Mouse (Mus musculus) liver, postnatal 0 days (tissue): ENCODE measurements around the gene Hoxb9. TPM values are rescaled to one million over a fixed set of nuclear protein-coding genes. Genes with fewer than 3 reads are reported as not detected.

Experiments used
- ATAC-seq: fragments of 200-750 bp; cut with Nextera tagmentation; 2 replicates; pipeline ENCODE4 v1.8.0; 2017; ENCODE audit warnings: mild to moderate bottlenecking, moderate library complexity
- DNase-seq: peaks from one replicate; pipeline ENCODE4 v3.0.0-alpha.2; 2016
- H3K27ac ChIP-seq: fragments of 300-500 bp; sonication (generic); 2 replicates; pipeline ENCODE4 v1.5.1; 2014; ENCODE audit warnings: antibody characterized with exemption, moderate library complexity, mild to moderate bottlenecking, low read depth
- H3K27me3 ChIP-seq: fragments of 300-500 bp; sonication (generic); 2 replicates; pipeline ENCODE4 v1.6.1; 2014; ENCODE audit warnings: low read length, control low read depth, mixed read lengths; ENCODE audit not compliant: insufficient read depth
- H3K36me3 ChIP-seq: fragments of 300-500 bp; sonication (generic); replicated peaks from 2 replicates; pipeline ENCODE4 v1.6.1; 2014; ENCODE audit warnings: mild to moderate bottlenecking, control low read depth, low read length, moderate library complexity, mixed read lengths; ENCODE audit not compliant: insufficient read depth
- H3K4me1 ChIP-seq: fragments of 300-500 bp; sonication (generic); 2 replicates; pipeline ENCODE4 v1.6.1; 2014; ENCODE audit warnings: antibody characterized with exemption, mild to moderate bottlenecking, control low read depth; ENCODE audit not compliant: insufficient read depth
- H3K4me2 ChIP-seq: fragments of 300-500 bp; sonication (generic); 2 replicates; pipeline ENCODE4 v1.6.1; 2014; ENCODE audit warnings: low read depth, mild to moderate bottlenecking, low read length, moderate library complexity, mixed read lengths
- H3K4me3 ChIP-seq: fragments of 300-500 bp; sonication (generic); 2 replicates; pipeline ENCODE4 v1.5.1; 2014; ENCODE audit warnings: low read depth, low read length
- H3K9ac ChIP-seq: fragments of 300-500 bp; sonication (generic); replicated peaks from 2 replicates; pipeline ENCODE4 v1.6.1; 2014; ENCODE audit warnings: mild to moderate bottlenecking, moderate library complexity
- H3K9me3 ChIP-seq: fragments of 300-500 bp; sonication (generic); 2 replicates; pipeline ENCODE4 v1.6.1; 2016; ENCODE audit warnings: mild to moderate bottlenecking, control low read depth, low read length, mixed read lengths
- CTCF ChIP-seq: sonication (generic); IDR thresholded peaks from 2 replicates; pipeline ENCODE4 v1.5.1; 2016; ENCODE audit warnings: antibody characterized with exemption, low read depth
- EP300 ChIP-seq: IDR thresholded peaks from 2 replicates; pipeline ENCODE4 v1.6.1; 2016; ENCODE audit warnings: antibody characterized with exemption, low read depth, mild to moderate bottlenecking
- WGBS: fragments of 180-500 bp; shearing (Covaris S2); extraction: QIAGEN DNeasy Blood & Tissue Kit; methylation state at CpG from one replicate; pipeline ENCODE4 v1.1.7; 2014; ENCODE audit not compliant: insufficient replicate concordance; 5-methylcytosine and 5-hydroxymethylcytosine counted together
- polyA plus RNA-seq: library from polyadenylated mRNA; unstranded; fragments of >200 nt; fragmentation: Nextera tagmentation; extraction: Ambion mirVana; gene quantifications from 2 replicates; pipeline ENCODE4 v1.2.1, GENCODE M21; 2015

Hoxb9 gene
- polyA plus RNA-seq, 1 experiment from 2014 or later, result not detected

- Histone ChIP-seq H3K27me3 (peaks cover 95% of the 10 kb centered on the region), H3K36me3 (no peaks in the 10 kb centered on the region), H3K4me2 (peak overlapping the region; percentile 49), H3K27ac (no peak overlapping the region), H3K4me1 (no peaks in the 10 kb centered on the region), H3K4me3 (peak overlapping the region; percentile 30), H3K9me3 (no peaks in the 10 kb centered on the region), H3K9ac (no peak overlapping the region)
- WGBS, result 1% methylated on average over 44 of the region's 49 CpGs
- 0 out of 2 replicates have a peak, but pooled peaks have one; percentile 1 for TF ChIP-seq CTCF
- no peak for TF ChIP-seq EP300
- ATAC-seq (no peak), DNase-seq (no peak)
Measured at GRCm38 (mm10) chr11:96284041-96284749, 12.9 kb downstream of the Hoxb9 start.

DNA sequence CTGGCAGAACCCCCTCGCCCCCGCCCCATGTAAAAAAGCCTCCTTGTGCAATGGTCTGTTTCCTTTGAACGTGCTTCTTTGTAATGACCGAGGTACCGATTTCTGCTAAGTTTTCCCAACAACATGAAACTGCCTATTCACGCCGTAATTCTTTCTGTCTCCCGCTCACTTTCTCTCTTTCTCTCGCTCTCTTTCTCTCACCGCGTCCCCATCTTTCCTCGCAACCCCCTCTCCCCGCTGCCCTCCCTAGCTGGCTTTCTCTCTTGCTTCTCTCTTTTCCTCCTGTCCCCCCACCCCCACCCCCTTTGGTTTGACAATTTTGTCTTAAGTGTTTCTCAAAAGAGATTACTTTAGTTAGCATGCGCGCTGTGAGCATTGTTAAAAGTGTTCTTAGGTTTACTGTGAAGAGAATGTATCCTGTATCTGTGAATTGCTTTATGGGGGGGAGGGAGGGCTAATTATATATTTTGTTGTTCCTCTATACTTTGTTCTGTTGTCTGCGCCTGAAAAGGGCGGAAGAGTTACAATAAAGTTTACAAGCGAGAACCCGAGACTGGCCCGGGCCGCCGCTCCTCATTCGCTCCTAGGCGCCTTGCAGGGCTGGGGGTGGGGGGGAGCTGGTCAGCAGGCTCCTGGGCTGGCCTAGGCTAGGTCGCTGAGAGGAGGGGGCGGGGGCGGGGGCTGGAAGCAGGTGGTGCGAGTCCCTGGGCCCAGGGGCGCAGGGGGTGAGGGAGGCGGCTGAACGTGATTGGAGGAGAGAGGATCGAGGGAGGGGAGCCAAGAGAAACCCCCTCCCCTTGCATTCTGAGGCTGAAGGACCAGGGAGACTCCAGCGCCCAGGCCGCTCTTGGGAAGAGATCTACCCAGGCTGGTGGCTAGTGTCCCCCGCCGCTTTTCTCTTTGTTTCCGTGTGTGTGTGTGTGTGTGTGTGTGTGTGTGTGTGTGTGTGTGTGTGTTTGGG lies 13.8 kb downstream of the Hoxb9 start:
- no peak for TF ChIP-seq CTCF
- no peak for TF ChIP-seq EP300
- Histone ChIP-seq H3K27ac (no peak overlapping the region), H3K9me3 (no peaks in the 10 kb centered on the region), H3K4me3 (peak overlapping the region; percentile 30), H3K4me2 (peak overlapping the region; percentile 49), H3K4me1 (no peaks in the 10 kb centered on the region), H3K9ac (no peak overlapping the region), H3K27me3 (peaks cover 95% of the 10 kb centered on the region), H3K36me3 (no peaks in the 10 kb centered on the region)
- DNase-seq (no peak), ATAC-seq (no peak)
- 4% methylated on average over 33 of the region's 37 CpGs for WGBS

- no peak within 1 kb of the TSS for H3K9ac ChIP-seq
- H3K27ac ChIP-seq, result no peak within 1 kb of the TSS
- ATAC-seq (no peak), DNase-seq (no peak)
- H3K36me3 ChIP-seq, result no peaks in the 10 kb centered on the region
- peaks cover 97% of the 10 kb centered on the region for H3K27me3 ChIP-seq
- TF ChIP-seq CTCF (no peak), EP300 (no peak)
- H3K4me3 ChIP-seq, result peak within 1 kb of the TSS; percentile 29
- H3K4me1 ChIP-seq, result no peaks in the 10 kb centered on the region
- WGBS, result 3% methylated on average over 43 of the region's 43 CpGs
- no peaks in the 10 kb centered on the region for H3K9me3 ChIP-seq
- H3K4me2 ChIP-seq, result peak within 1 kb of the TSS; percentile 52
Measured at GRCm38 (mm10) chr11:96285771-96286738, 14.8 kb downstream of the Hoxb9 start, which contains the start of gene Hoxb7. Gene Hoxb7, plus strand, starts transcription at chr11:96286623.

GRCm38 (mm10) chr11:96286739-96287385 lies 15.6 kb downstream of the Hoxb9 start:
- Histone ChIP-seq H3K9ac (no peak overlapping the region), H3K9me3 (no peaks in the 10 kb centered on the region), H3K27ac (no peak overlapping the region), H3K36me3 (no peaks in the 10 kb centered on the region), H3K27me3 (peaks cover 97% of the 10 kb centered on the region), H3K4me2 (peak overlapping the region; percentile 52), H3K4me1 (no peaks in the 10 kb centered on the region), H3K4me3 (peak overlapping the region; percentile 29)
- DNase-seq, result no peak
- no peak for TF ChIP-seq CTCF
- TF ChIP-seq EP300, result no peak
- ATAC-seq, result no peak
- 1% methylated on average over 54 of the region's 55 CpGs for WGBS

DNA sequence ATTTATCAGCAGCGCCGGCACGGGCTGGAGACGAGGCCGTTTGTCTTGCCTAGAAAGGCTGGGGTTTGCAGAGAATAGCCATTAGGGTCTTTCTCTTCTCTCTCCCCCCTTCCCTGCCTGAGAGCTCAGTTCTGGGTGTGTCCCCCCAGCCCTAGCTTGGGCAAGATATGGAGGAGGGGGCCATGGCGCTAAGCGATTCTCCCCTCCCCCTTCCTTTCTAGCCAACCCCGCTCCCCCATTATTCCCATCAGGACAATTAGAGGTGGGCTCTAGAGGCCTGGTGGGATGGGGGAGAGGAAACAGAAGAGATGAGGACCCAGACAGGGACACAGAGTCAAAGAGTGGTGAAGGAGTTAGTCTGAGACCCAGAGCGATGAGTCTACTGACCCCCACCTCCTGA lies 16.2 kb downstream of the Hoxb9 start:
- WGBS, result 7% methylated on average over 8 of the region's 9 CpGs
- TF ChIP-seq CTCF (no peak), EP300 (no peak)
- ATAC-seq (no peak), DNase-seq (no peak)
- H3K4me2 ChIP-seq, result no peak overlapping the region
- H3K4me3 ChIP-seq, result no peak overlapping the region
- no peaks in the 10 kb centered on the region for H3K9me3 ChIP-seq
- peaks cover 97% of the 10 kb centered on the region for H3K27me3 ChIP-seq
- no peak overlapping the region for H3K27ac ChIP-seq
- H3K9ac ChIP-seq, result no peak overlapping the region
- H3K36me3 ChIP-seq, result no peaks in the 10 kb centered on the region
- no peaks in the 10 kb centered on the region for H3K4me1 ChIP-seq
